Mouse (Mus musculus) neural tube, embryonic 11.5 days (tissue): ENCODE data around the gene Dnase2b. TPM values are rescaled to one million over a fixed set of nuclear protein-coding genes. Genes with fewer than 3 reads are reported as not detected.

Source experiments
- ATAC-seq: fragments of 200-750 bp; cut with Nextera tagmentation; 2 replicates; pipeline ENCODE4 v1.8.0; 2017; ENCODE audit warnings: moderate number of reproducible peaks, mild to moderate bottlenecking, moderate TSS enrichment, moderate library complexity; ENCODE audit not compliant: insufficient read depth, low FRiP score, low TSS enrichment
- DNase-seq: peaks from one replicate; pipeline ENCODE4 v3.0.0-alpha.2; 2015; ENCODE audit warnings: low spot score
- H3K27ac ChIP-seq: fragments of 300-500 bp; sonication (generic); 2 replicates; pipeline ENCODE4 v1.5.1; 2014; ENCODE audit warnings: low read depth, mild to moderate bottlenecking, low read length
- H3K27me3 ChIP-seq: fragments of 300-500 bp; sonication (generic); 2 replicates; pipeline ENCODE4 v1.6.1; 2014; ENCODE audit warnings: mild to moderate bottlenecking, low read length, mixed read lengths; ENCODE audit not compliant: control insufficient read depth, insufficient read depth
- H3K36me3 ChIP-seq: fragments of 300-500 bp; sonication (generic); 2 replicates; pipeline ENCODE4 v1.6.1; 2014; ENCODE audit warnings: mild to moderate bottlenecking, low read length, moderate library complexity, mixed read lengths; ENCODE audit not compliant: control insufficient read depth, insufficient read depth
- H3K4me1 ChIP-seq: fragments of 300-500 bp; sonication (generic); 2 replicates; pipeline ENCODE4 v1.6.1; 2014; ENCODE audit warnings: low read length, mixed read lengths; ENCODE audit not compliant: control insufficient read depth, insufficient read depth
- H3K4me2 ChIP-seq: fragments of 300-500 bp; sonication (generic); 2 replicates; pipeline ENCODE4 v1.6.1; 2014; ENCODE audit warnings: low read depth, mild to moderate bottlenecking, moderate library complexity
- H3K4me3 ChIP-seq: fragments of 300-500 bp; sonication (generic); 2 replicates; pipeline ENCODE4 v1.5.1; 2014; ENCODE audit warnings: low read depth, low read length
- H3K9ac ChIP-seq: fragments of 300-500 bp; sonication (generic); 2 replicates; pipeline ENCODE4 v1.6.1; 2014; ENCODE audit warnings: mild to moderate bottlenecking, low read length
- H3K9me3 ChIP-seq: fragments of 300-500 bp; sonication (generic); 2 replicates; pipeline ENCODE4 v1.6.1; 2016; ENCODE audit warnings: low read length; ENCODE audit not compliant: control insufficient read depth
- WGBS: fragments of 180-500 bp; shearing (Covaris S2); extraction: QIAGEN DNeasy Blood & Tissue Kit; methylation state at CpG from one replicate; pipeline ENCODE4 v1.1.7; 2014; 5-methylcytosine and 5-hydroxymethylcytosine counted together
- polyA plus RNA-seq: library from polyadenylated mRNA; unstranded; fragments of >200 nt; fragmentation: Nextera tagmentation; extraction: Ambion mirVana; gene quantifications from 2 replicates; pipeline ENCODE4 v1.2.1, GENCODE M21; 2014

Dnase2b gene
- polyA plus RNA-seq, 1 experiment from 2014 or later: not detected

GRCm38 (mm10) chr3:146651217-146651616 lies 35.8 kb upstream of the Dnase2b start, which contains the start of gene 4930503B20Rik:
TSS of gene 4930503B20Rik (minus strand) at chr3:146651317.
- no peak within 1 kb of the TSS for H3K27ac ChIP-seq
- WGBS: 79% methylated on average over 3 of the region's 3 CpGs
- DNase-seq (no peak), ATAC-seq (no peak)
- no peaks in the 10 kb centered on the region for H3K36me3 ChIP-seq
- H3K9ac ChIP-seq: no peak within 1 kb of the TSS
- no peaks in the 10 kb centered on the region for H3K27me3 ChIP-seq
- no peak within 1 kb of the TSS for H3K4me3 ChIP-seq
- no peak within 1 kb of the TSS for H3K4me2 ChIP-seq
- no peaks in the 10 kb centered on the region for H3K9me3 ChIP-seq
- no peaks in the 10 kb centered on the region for H3K4me1 ChIP-seq

- no peaks in the 10 kb centered on the region for H3K4me1 ChIP-seq
- no peak for ATAC-seq
- H3K9ac ChIP-seq: no peak overlapping the region
- H3K27ac ChIP-seq: no peak overlapping the region
- no peaks in the 10 kb centered on the region for H3K9me3 ChIP-seq
- no peaks in the 10 kb centered on the region for H3K27me3 ChIP-seq
- whole genome bisulfite sequencing: 90% methylated on average over 10 of the region's 10 CpGs
- H3K36me3 ChIP-seq: no peaks in the 10 kb centered on the region
- H3K4me3 ChIP-seq: no peak overlapping the region
- no peak for DNase-seq
- H3K4me2 ChIP-seq: no peak overlapping the region
Measured at GRCm38 (mm10) chr3:146650716-146651115, 35.3 kb upstream of the Dnase2b start.

- H3K4me1 ChIP-seq: no peaks in the 10 kb centered on the region
- H3K27ac ChIP-seq: no peak overlapping the region
- H3K4me2 ChIP-seq: no peak overlapping the region
- no peaks in the 10 kb centered on the region for H3K27me3 ChIP-seq
- no peaks in the 10 kb centered on the region for H3K36me3 ChIP-seq
- H3K4me3 ChIP-seq: no peak overlapping the region
- 78% methylated on average over 10 of the region's 10 CpGs for WGBS
- DNase-seq (no peak), ATAC-seq (no peak)
- H3K9me3 ChIP-seq: no peaks in the 10 kb centered on the region
- no peak overlapping the region for H3K9ac ChIP-seq
Measured at GRCm38 (mm10) chr3:146649311-146649894, 34.0 kb upstream of the Dnase2b start.

GRCm38 (mm10) chr3:146641818-146642427 lies 26.5 kb upstream of the Dnase2b start:
- Histone ChIP-seq H3K4me1 (no peaks in the 10 kb centered on the region), H3K9ac (no peak overlapping the region), H3K27ac (no peak overlapping the region), H3K9me3 (no peaks in the 10 kb centered on the region), H3K4me3 (no peak overlapping the region), H3K4me2 (no peak overlapping the region), H3K27me3 (no peaks in the 10 kb centered on the region), H3K36me3 (no peaks in the 10 kb centered on the region)
- WGBS: 58% methylated on average over 4 of the region's 4 CpGs
- DNase-seq: no peak
- ATAC-seq: no peak

- WGBS: 89% methylated on average over 5 of the region's 5 CpGs
- DNase-seq: no peak
- H3K4me1 ChIP-seq: no peaks in the 10 kb centered on the region
Measured at GRCm38 (mm10) chr3:146632506-146632905, 17.1 kb upstream of the Dnase2b start.

GRCm38 (mm10) chr3:146628227-146628982 lies 13.0 kb upstream of the Dnase2b start:
- no peak for ATAC-seq

More at GRCm38 (mm10) chr3:146632506-146632905, 17.1 kb upstream of the Dnase2b start:
- Histone ChIP-seq H3K9me3 (no peaks in the 10 kb centered on the region), H3K27ac (no peak overlapping the region), H3K36me3 (no peaks in the 10 kb centered on the region), H3K4me2 (no peak overlapping the region), H3K9ac (no peak overlapping the region), H3K27me3 (no peaks in the 10 kb centered on the region), H3K4me3 (no peak overlapping the region)
- no peak for ATAC-seq

GRCm38 (mm10) chr3:146625766-146626165 lies 10.4 kb upstream of the Dnase2b start:
- no peaks in the 10 kb centered on the region for H3K9me3 ChIP-seq
- no peak overlapping the region for H3K4me2 ChIP-seq
- no peak overlapping the region for H3K4me3 ChIP-seq
- no peaks in the 10 kb centered on the region for H3K4me1 ChIP-seq
- H3K9ac ChIP-seq: no peak overlapping the region
- DNase-seq (no peak), ATAC-seq (no peak)
- no peaks in the 10 kb centered on the region for H3K27me3 ChIP-seq
- no peaks in the 10 kb centered on the region for H3K36me3 ChIP-seq
- no peak overlapping the region for H3K27ac ChIP-seq
- WGBS: 93% methylated on average over 4 of the region's 4 CpGs

More at GRCm38 (mm10) chr3:146628227-146628982, 13.0 kb upstream of the Dnase2b start:
- Histone ChIP-seq H3K9ac (no peak overlapping the region), H3K4me2 (no peak overlapping the region), H3K4me1 (no peaks in the 10 kb centered on the region), H3K27me3 (no peaks in the 10 kb centered on the region), H3K36me3 (no peaks in the 10 kb centered on the region), H3K27ac (no peak overlapping the region), H3K4me3 (no peak overlapping the region), H3K9me3 (no peaks in the 10 kb centered on the region)
- DNase-seq: no peak
- WGBS: 82% methylated on average over 8 of the region's 8 CpGs

- ATAC-seq: no peak
- H3K4me3 ChIP-seq: no peak overlapping the region
- no peaks in the 10 kb centered on the region for H3K4me1 ChIP-seq
- no peak overlapping the region for H3K4me2 ChIP-seq
- no peaks in the 10 kb centered on the region for H3K9me3 ChIP-seq
- no peaks in the 10 kb centered on the region for H3K36me3 ChIP-seq
- no peak overlapping the region for H3K27ac ChIP-seq
- DNase-seq: no peak
- no peak overlapping the region for H3K9ac ChIP-seq
- H3K27me3 ChIP-seq: no peaks in the 10 kb centered on the region
- 84% methylated on average over 11 of the region's 11 CpGs for WGBS
Measured at GRCm38 (mm10) chr3:146621966-146622365, 6.6 kb upstream of the Dnase2b start.
